Mouse (Mus musculus): ENCODE measurements around the gene Iffo2. TPM values are rescaled to one million over a fixed set of nuclear protein-coding genes. Genes with fewer than 3 reads are reported as not detected.

Iffo2 gene
- polyA plus RNA-seq, 1 experiment: not detected

DNA sequence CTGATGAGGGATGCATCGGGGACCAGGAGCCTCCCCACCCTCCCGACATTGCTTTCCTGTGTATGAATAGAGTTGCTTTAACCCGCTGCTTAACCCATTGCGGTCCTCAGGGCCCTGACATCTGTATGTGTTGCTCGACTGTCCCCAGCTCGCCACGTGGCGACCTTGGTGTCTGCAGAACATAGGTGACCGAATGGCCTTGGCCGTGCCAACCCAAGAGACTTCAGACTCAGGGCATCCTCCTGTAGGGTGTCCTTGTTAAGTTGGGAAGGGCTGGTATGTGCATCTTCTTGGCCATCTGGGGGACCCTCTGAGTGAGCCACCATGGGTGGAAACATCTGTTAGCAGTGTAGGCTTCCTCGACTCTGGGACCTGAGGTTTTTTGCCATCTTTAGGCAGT is 74.9 kb downstream of the Iffo2 start:
- H3K4me1 ChIP-seq (ENCODE audit: control insufficient read depth, insufficient read depth, low read length): peaks cover 23% of the 10 kb centered on the region
- TF ChIP-seq POLR2A (IDR thresholded peaks at IDR 0.05; ENCODE audit: insufficient read depth, low read depth, low read length): no peak
- no peak for TF ChIP-seq CTCF (IDR thresholded peaks at IDR 0.05; ENCODE audit: insufficient read depth, low read depth, low read length)
- WGBS: 86% methylated on average over 11 of the region's 11 CpGs
- no peak overlapping the region for H3K27ac ChIP-seq (ENCODE audit: insufficient read depth, low read depth, low read length)
- no peak overlapping the region for H3K4me3 ChIP-seq (ENCODE audit: insufficient read depth, low read depth, low read length)

DNA sequence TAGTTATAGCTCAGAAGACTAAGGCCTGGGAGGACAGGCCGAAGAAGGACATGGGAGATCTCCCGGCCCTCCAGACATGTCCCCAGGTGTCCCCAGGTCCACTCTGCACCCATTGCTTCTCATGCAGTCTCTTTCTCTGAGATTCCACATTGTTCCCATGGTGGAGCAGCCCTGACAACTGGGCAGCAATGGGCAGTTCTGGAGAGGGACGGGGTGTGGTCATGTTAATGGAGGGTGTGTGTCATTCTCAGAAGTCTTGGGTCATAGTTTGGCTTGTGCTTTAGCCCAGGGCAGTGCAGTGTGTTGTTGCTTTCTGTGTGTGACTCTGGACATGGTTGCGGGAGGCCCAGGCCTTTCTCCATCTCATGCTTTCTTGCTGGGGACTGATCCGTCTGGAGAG is 76.4 kb downstream of the Iffo2 start:
- no peak overlapping the region for H3K4me3 ChIP-seq (ENCODE audit: insufficient read depth, low read depth, low read length)
- no peak overlapping the region for H3K27ac ChIP-seq (ENCODE audit: insufficient read depth, low read depth, low read length)
- TF ChIP-seq POLR2A (IDR thresholded peaks at IDR 0.05; ENCODE audit: insufficient read depth, low read depth, low read length): no peak
- H3K4me1 ChIP-seq (ENCODE audit: control insufficient read depth, insufficient read depth, low read length): peaks cover 16% of the 10 kb centered on the region
- 95% methylated on average over 5 of the region's 5 CpGs for WGBS

DNA sequence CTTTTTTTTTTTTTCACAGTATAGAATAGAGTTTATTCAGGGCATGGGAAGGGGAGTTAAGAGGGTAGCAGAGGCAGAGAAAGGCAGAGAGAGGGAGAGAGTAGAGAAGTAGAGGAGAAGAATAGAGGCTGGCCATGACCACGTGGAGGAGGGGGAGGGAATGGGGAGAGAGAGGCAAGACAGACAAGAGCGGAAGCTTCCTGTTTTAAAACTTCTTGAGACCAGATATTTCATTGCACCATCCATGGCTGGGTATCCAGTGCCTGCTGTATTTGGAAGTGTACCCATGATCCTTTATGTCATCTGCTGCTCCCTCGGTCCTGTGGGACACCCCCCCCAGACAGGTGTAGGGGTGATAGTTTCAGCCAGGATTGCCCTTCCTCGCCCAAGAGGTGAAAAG is 78.6 kb downstream of the Iffo2 start:
- WGBS: 70% methylated on average over 4 of the region's 4 CpGs
- H3K27ac ChIP-seq (ENCODE audit: insufficient read depth, low read depth, low read length): no peak overlapping the region
- H3K4me3 ChIP-seq (ENCODE audit: insufficient read depth, low read depth, low read length): no peak overlapping the region
- H3K4me1 ChIP-seq (ENCODE audit: control insufficient read depth, insufficient read depth, low read length): peaks cover 4% of the 10 kb centered on the region
- TF ChIP-seq POLR2A (IDR thresholded peaks at IDR 0.05; ENCODE audit: insufficient read depth, low read depth, low read length): no peak
- no peak for TF ChIP-seq CTCF (IDR thresholded peaks at IDR 0.05; ENCODE audit: insufficient read depth, low read depth, low read length)

DNA sequence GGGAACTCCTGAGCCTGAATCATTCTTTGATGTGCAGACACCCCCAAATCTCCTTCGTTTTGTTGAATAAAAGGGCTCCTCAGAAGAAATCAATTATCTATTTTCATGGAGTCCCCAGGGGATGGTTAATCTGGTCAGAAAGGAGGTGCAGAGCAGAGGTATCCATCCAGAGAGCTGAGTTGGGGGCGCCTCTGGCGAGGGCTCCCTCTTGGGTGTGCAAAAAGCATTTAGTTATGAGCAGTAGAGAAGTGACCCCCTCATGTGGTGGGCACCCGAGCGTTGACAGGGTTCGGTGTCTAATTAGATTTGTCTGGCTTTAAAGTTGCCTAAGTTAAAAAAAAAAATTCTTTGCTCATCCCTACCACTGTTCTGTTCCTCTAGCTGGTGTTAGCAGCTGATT is 80.6 kb downstream of the Iffo2 start:
- no peak for TF ChIP-seq CTCF (IDR thresholded peaks at IDR 0.05; ENCODE audit: insufficient read depth, low read depth, low read length)
- TF ChIP-seq POLR2A (IDR thresholded peaks at IDR 0.05; ENCODE audit: insufficient read depth, low read depth, low read length): no peak
- 36% methylated on average over 6 of the region's 6 CpGs for WGBS
- Histone ChIP-seq H3K4me1 (ENCODE audit: control insufficient read depth, insufficient read depth, low read length) (peaks cover 7% of the 10 kb centered on the region), H3K27ac (ENCODE audit: insufficient read depth, low read depth, low read length) (no peak overlapping the region), H3K4me3 (ENCODE audit: insufficient read depth, low read depth, low read length) (no peak overlapping the region)

DNA sequence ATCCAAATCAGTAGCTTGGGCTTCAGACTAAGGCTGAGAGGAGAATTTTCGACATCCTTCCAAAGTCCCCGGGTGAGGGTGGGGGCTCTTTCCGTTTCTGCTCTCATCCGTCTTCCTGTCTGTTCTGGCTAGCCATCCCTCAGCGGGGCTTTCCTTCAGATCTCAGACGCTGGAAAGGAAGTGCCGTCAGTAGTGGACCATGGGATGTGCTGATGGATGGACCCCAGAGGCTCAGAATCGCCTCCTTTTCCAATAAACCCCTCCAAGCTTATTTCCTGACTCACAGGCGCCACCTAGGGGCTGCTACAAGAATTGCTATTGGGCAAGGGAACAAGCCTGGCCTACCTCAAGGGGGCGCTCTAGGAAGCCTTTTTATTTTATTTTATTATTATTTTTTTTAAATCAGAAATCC is 81.2 kb downstream of the Iffo2 start:
- H3K27ac ChIP-seq (ENCODE audit: insufficient read depth, low read depth, low read length): no peak overlapping the region
- WGBS: 2% methylated on average over 10 of the region's 10 CpGs

DNA sequence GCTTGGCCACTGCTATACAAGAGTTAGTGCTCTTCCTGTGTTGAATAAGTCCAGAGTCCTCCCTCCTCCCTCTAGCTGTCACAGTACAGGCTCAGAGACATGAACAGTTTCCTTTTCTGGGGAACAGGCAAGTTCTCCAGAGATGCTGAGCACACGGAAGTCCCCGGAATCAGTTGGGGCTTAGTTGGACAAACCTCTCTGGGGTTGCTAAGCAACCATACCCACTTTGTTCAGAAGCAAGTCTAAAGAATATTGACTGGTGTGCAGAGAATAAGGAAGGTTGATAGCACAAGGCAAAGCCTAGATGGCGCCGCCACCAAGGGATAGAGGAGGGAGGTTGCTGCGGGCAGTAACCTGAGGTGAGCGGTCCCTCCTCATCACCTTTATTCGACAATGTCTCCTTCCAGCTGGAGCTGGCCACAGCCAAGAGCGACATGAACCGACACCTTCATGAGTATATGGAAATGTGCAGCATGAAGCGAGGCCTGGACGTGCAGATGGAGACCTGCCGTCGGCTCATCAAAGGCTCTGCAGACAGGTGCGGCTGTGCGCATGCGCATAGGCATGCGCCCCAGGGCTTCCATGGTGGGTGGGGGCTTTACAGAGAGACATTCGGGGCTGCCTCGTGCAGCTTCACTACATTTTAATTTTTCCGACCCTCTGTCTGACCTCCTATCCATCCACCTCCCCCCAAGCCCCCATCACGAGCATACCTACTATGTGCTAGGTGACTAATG is 84.3 kb downstream of the Iffo2 start:
- H3K4me1 ChIP-seq (ENCODE audit: control insufficient read depth, insufficient read depth, low read length): peaks cover 7% of the 10 kb centered on the region
- no peak overlapping the region for H3K4me3 ChIP-seq (ENCODE audit: insufficient read depth, low read depth, low read length)
- H3K27ac ChIP-seq (ENCODE audit: insufficient read depth, low read depth, low read length): no peak overlapping the region
- no peak for TF ChIP-seq POLR2A (IDR thresholded peaks at IDR 0.05; ENCODE audit: insufficient read depth, low read depth, low read length)
- no peak for TF ChIP-seq CTCF (IDR thresholded peaks at IDR 0.05; ENCODE audit: insufficient read depth, low read depth, low read length)
- 86% methylated on average over 21 of the region's 21 CpGs for WGBS

More for the DNA sequence above, 81.2 kb downstream of the Iffo2 start:
- TF ChIP-seq POLR2A (IDR thresholded peaks at IDR 0.05; ENCODE audit: insufficient read depth, low read depth, low read length) (no peak), CTCF (IDR thresholded peaks at IDR 0.05; ENCODE audit: insufficient read depth, low read depth, low read length) (peak; percentile 85)
- Histone ChIP-seq H3K4me1 (ENCODE audit: control insufficient read depth, insufficient read depth, low read length) (peaks cover 7% of the 10 kb centered on the region), H3K4me3 (ENCODE audit: insufficient read depth, low read depth, low read length) (peak overlapping the region; percentile 22)

DNA sequence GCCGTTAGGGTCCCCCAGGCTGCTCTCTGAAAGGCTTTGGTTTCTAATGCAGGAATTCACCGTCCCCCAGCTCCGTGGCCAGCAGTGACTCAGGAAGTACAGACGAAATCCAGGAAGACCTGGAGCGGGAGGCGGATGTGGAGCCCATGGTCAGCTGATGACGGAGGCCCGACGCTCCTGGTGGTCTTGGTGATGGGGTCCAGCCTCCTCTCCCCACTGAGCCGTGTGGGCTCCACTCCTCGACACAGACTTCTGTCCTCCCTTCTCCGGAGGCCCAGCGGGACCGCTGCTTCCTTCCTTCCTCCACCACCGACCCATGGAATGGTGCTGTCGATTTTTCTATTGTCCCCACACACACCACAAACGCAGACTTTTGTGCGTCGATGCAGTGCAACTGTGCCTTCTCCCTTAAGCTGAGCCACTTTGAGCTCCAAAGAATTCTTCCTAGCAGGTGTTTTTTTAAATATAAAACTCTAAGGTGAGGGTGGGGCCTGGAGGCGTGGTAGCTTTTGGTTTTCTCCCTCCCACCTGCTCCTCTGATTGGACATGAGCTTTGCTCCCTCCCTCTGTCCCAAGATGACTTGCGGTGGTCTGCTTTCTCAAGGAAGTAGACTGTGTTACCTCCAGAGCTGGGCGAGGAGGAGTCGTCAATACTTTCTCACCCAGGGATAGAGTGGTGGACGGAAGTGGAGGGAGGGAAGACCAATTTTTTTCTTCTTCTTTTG is 86.1 kb downstream of the Iffo2 start:
- peaks cover 4% of the 10 kb centered on the region for H3K4me1 ChIP-seq (ENCODE audit: control insufficient read depth, insufficient read depth, low read length)
- 37% methylated on average over 24 of the region's 24 CpGs for WGBS
- no peak overlapping the region for H3K27ac ChIP-seq (ENCODE audit: insufficient read depth, low read depth, low read length)
- H3K4me3 ChIP-seq (ENCODE audit: insufficient read depth, low read depth, low read length): peak overlapping the region; percentile 29
- TF ChIP-seq CTCF (IDR thresholded peaks at IDR 0.05; ENCODE audit: insufficient read depth, low read depth, low read length) (no peak), POLR2A (IDR thresholded peaks at IDR 0.05; ENCODE audit: insufficient read depth, low read depth, low read length) (no peak)

DNA sequence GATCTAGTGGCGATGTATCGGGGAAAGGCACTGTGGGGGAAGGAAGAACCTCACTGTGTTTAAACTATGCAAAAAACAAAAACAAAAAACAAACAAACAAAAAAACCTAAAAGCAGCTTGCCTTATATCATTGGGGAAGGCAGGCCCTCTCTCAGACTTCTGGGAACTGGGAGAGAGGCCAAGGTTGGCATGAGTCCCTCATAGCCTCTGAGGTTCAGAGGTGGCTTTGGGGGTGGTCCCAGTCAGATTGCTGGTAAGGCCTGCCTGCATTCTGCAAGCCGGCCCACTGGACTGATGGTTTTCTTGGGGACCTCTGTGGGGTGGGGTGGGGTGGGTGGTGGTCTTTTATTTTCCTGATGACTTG is 86.6 kb downstream of the Iffo2 start:
- H3K4me1 ChIP-seq (ENCODE audit: control insufficient read depth, insufficient read depth, low read length): peaks cover 7% of the 10 kb centered on the region
- TF ChIP-seq POLR2A (IDR thresholded peaks at IDR 0.05; ENCODE audit: insufficient read depth, low read depth, low read length): no peak
- TF ChIP-seq CTCF (IDR thresholded peaks at IDR 0.05; ENCODE audit: insufficient read depth, low read depth, low read length): no peak
- no peak overlapping the region for H3K27ac ChIP-seq (ENCODE audit: insufficient read depth, low read depth, low read length)
- H3K4me3 ChIP-seq (ENCODE audit: insufficient read depth, low read depth, low read length): no peak overlapping the region
- WGBS: 58% methylated on average over 3 of the region's 3 CpGs

DNA sequence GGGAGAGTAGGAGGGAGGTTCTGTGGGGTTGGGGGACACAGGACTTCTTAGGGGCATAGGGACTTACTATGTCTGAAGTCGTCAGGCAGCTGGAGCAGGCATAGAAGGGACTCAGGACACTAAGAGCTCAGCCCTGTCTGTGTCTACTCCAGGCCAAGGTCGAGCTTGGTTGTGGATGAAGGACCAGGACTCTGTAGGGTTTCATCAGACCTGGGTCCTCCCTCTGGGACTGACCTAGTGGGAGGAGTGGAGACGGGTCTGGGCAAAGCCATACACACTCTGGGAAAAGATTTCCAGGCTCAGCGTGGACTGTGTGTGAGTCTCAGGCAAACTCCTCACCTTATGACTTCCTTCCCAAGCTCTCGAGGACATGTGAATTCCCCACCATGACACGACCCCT is 89.4 kb downstream of the Iffo2 start:
- Histone ChIP-seq H3K27ac (ENCODE audit: insufficient read depth, low read depth, low read length) (no peak overlapping the region), H3K4me3 (ENCODE audit: insufficient read depth, low read depth, low read length) (no peak overlapping the region), H3K4me1 (ENCODE audit: control insufficient read depth, insufficient read depth, low read length) (peaks cover 18% of the 10 kb centered on the region)
- no peak for TF ChIP-seq POLR2A (IDR thresholded peaks at IDR 0.05; ENCODE audit: insufficient read depth, low read depth, low read length)
- no peak for TF ChIP-seq CTCF (IDR thresholded peaks at IDR 0.05; ENCODE audit: insufficient read depth, low read depth, low read length)
- 78% methylated on average over 6 of the region's 6 CpGs for WGBS

Measured in olfactory bulb, adult 2 months (tissue).